Mouse (Mus musculus) urinary bladder, postnatal 4 days (tissue): ENCODE measurements around the gene Il5.

ENCODE experiments used
- DNase-seq, 2 experiments: peaks; one replicate each; pipeline ENCODE4 v3.0.0; 2021 to 2022; ENCODE audit warnings: low spot score in 2 of 2

Il5 gene

DNA sequence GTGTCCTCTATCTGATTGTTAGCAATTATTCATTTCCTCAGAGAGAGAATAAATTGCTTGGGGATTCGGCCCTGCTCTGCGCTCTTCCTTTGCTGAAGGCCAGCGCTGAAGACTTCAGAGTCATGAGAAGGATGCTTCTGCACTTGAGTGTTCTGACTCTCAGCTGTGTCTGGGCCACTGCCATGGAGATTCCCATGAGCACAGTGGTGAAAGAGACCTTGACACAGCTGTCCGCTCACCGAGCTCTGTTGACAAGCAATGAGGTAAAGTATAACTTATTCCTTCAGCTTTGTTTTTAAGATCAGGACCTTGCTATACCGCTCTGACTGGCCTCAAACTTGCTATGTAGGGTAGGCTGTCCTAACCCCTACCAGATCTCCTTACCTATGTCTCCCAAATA lies at the start of gene Il5:
Gene Il5, plus strand, starts transcription at position 80 of the 400 bp plus-strand sequence.
- no peak for DNase-seq

DNA sequence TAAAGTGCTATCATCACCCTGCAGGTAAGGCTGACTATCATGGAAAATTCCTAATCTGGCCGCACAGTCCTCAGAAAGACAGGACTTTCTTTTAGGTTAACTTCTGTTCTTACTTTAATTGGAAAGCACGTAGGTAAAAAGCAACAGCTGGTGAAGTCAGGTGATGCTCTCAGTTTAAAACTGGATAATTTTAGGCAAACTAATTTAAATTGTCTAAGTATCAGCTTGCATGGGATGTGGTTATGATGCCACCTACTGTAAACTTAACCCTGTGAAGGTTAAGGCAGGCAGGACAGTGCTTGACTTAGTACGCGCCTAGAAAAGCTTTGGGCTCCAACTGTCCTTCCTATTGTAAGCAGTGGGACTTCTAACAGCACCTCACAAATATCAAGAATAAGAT lies 49.2 kb upstream of the Il5 start:
- DNase-seq = no peak

DNA sequence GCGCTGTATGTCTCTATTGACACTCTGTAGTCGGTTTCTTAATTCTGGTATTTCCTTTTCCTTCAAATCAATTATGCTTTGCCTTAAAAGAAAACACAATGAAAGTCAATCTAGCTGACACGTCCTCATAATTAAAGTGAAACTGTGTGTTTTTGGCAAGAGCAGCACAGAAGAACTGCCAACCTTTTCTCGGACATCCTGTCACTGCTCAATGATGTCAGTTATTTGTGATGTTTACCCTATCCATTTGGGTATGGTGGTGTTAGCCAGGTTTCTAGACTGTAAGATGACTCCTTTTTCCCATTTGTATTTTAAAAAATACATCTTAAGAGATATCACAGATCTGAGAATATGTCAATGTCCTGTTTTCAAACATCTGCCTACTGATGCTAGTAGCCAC lies 40.5 kb upstream of the Il5 start:
- no peak for DNase-seq

DNA sequence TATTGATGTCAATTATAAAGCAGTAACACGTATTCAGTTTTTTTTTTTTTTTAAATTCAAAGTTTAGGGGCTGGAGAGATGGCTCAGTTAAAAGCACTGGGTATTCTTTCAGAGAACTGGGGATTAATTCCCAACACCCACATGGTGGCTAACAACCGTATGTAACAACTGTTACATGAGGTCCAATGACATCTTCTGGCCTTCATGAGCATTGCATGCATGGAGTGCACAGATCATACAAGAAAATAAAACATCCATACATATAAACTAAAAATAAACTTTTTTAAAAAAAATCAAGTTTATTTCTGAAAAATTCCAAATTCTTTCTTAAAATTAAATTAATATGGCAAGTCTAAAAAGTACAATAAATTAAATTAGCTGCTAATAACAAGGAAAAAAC lies 38.9 kb upstream of the Il5 start:
- no peak for DNase-seq

DNA sequence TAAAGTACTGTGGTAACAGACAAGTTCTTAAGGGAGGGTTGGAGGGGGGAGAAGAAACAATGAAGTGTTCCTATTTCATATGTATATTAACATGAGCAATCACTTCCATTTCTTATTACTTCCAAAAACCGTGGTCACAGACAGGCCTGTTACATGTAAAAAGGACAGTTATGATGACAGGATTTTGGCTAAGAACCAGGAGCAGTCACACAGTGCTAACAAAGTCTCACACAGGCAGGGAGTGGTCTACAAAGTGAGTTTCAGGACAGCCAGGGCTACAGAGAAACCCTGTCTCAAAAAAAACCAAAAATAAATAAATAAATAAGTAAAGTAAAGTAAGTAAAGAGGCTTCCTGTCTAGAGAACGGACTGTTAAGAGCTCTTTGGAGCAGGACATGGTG lies 38.4 kb upstream of the Il5 start:
- no peak for DNase-seq

DNA sequence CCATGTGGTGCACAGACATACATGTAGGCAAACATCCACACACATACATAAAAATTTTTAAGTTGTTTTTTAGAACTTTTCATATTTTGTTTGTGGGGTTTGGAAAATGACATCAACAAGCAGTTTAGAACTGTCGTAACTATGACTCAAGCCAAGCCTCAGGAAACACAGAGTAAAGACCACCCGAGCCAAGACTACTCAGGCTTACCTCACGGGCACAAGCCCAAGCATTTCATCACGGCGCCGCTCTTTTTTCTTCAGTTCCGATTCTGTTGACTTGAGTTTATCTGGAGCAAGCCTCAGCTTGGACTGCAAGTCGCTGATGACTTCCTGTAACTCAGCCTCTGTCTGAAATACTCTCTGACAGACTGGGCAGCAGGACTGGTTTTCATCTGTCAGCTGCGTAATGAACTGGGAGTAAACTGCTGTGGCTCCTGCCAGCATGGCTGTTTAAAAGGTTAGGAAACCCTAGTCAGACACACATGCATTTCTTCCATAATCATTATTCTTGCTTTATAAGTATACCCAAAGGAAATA lies 37.5 kb upstream of the Il5 start:
- no peak for DNase-seq

DNA sequence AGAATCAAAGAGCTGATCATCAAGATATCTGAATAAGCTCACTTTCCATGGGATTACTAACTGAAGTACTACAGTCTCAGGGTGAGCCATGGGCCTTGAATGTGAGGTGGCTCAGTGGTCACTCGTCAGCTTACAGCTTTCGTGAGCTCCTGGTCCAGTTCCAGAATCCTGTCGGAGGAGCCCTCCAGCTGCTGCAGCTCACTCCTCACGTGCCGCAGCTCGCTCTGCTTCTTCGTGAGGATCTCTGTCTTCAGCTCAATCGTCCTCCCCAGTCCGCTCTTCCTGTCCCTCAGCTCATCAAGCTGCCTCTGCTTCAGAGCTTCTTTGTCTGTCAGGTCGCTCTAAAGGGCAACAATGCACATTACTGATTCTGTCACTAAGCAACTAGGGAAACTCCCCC lies 28.6 kb upstream of the Il5 start:
- DNase-seq = no peak

DNA sequence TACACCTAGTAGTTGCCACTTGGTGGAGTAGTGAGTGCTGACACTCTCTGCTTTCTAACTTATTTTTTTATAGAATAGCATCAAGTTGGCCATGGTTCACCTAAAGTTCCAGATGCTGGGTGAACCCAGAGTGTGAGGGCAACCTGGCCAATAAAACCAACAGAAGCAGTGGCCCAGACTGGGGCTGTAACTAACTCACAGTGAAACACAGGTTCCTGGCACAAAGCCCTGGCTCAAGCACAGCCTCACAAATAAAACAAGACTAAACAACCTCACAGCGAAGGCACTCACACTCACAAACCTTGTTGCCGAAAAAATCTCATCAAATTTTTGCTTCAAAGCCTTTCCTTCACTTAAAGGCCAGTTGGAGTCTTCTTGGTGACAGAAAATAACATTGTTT lies 22.1 kb upstream of the Il5 start:
- no peak for DNase-seq

DNA sequence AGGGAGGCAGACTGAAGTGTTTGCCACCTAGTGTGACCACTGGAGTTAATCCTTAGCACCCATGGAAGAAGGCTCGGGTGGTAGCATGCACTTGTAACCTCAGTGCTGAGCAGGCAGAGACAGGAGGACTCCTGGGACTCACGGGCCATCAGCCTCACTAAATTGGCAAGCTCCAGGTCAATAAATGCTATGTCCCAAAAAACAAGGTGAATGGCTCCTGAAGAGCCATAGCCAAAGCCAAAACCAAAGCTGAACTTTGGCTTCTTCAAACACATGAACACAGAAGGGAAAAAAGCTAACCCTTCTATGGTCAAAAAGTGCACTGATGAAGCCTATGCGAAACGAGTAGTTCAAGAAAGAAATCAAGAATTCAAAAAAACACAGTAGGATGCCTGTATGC lies 21.2 kb upstream of the Il5 start:
- DNase-seq = no peak

DNA sequence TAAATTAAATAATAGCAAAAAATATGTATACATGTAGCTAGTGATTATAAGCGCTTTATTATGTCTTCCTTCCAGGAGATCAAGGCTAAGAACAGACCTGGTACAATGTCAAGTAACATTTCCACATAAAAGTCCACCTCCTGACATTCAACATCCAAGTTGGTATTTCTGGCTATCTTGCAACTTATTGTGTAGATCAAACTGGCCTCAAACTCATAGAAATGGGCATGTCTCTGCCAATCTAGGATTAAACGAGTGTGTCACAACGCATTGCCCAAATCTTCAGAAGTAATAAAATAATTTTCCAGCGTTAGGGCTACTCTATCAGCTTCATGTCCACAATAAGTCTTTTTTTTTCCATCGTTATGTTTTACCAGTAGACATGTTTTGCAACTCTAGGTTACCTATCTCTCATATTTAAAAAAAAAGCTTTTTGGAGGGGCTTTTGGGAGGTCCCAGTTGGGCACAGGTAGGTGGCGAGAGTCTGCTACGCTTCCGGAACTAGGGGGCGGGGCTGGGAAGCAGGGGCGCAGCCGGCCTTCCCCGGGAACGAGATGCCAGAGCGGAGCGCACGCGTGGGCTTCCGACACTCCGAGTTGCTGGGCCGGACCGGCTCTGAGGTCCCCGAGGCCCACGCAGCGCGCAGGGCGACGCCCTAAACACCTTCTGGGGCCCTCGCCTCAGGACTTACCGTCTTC lies 14.2 kb upstream of the Il5 start:
- DNase-seq = peak; percentile 32 to 62

DNA sequence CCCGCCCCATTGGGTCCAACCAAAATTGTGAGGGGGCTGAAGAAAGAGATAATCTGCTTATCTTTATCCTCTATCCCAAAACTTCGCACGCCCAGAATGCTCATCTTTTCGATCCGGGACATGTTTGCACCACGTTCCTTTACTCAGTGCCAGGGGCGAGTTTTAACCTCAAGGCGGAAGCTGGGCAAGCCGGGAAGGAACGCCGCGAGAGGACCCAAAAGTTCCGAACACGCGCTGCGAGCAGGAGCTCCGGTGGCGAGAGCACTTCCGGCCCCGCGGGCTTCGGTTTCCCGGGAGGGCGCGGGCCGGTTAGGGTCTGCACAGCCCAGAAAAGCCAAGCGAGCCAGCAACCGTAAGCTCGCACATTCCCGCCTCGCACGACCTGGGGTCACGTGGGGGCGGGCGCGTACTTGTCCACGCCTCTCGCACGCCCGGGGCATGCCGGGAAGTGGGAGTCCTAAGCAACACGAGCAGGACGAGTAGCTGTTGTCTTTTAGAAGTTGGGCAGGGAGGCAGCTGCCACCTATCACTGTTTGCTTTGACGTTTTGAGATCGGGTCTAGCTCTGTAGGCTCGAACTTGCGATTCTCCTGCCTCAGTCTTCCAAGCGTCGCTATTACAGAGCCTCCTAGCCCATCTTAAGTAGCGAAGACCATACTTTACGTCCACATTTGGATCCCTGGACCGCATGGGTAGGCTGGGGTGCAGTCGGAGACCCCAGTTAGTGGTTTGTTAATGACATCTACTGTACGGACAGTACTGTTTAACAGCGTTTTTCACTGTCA lies 13.5 kb upstream of the Il5 start, which contains the start of gene Rad50:
Gene Rad50, minus strand, starts transcription at position 386 of the 784 bp plus-strand sequence.
- peak; percentile 88 to 89 for DNase-seq

DNA sequence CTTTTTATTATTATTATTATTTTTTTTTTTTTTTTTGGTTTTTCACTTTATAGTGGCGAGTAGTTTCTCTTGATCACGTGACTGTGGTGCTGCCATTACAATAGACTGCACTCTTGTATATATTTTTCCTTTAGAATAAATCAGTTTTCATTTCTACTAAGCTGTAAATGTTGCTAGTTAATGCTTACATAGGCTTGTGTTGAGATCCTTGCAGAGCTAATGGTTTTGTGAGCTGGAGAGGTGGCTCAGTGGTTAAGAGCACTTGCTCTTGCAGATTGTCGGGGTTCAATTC lies 12.9 kb upstream of the Il5 start:
- DNase-seq = no peak

DNA sequence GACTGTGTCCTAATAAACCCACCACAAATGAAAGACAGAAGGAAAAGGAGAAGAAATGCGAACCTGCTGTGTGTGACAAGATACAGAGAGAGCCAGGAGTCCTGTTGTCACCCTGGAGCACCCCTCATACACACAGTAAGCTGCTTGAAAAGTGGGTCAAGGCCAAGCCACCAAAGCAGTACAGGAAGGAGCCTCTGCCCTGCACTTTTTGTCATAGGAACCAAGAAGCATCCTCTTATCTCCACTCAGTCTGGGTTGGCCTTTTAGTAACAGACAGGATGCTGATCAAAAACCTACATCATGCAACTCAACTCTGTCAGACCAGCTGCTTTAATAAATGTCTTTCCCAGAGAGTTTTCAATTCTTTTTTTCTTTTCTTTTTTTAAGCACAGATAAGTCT lies 893 bp upstream of the Il5 start:
- no peak for DNase-seq

DNA sequence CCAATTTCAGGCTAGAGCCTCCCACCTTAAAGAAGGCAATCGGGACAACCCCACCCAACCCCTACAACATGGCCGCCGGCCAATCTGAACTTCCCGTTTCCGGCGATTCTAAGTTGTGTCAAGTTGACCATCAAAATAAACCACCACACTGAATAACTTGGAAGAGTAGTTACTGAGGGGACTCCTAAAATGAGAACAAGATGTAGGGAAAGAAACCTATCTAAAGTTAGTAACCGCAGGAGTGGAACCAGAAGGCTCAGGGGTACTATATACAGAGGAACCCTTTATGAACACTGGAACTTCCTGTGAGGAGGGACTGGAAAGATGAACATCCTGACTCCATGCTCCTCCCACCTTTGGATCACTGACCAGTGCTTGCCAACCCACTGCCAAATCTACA lies 10.9 kb downstream of the Il5 start:
- no peak for DNase-seq

DNA sequence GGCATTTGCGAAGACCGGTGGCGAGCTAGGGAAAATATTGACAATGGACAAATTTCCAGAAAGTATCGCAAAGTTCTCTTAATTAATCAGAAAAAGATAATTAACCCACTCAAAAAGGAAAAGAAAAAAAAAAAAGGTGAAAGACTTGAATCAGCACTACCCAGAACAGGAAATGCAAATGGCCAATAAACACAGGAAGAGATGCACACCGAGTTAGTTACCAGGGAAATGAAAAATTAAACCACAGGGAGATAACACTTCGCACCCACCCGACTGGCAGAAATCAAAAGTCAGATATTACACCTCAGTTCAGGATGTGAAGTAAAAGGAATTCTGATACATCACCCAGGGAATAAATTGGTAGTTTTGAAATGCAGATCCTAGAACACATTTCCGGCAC lies 11.7 kb downstream of the Il5 start:
- DNase-seq = no peak

DNA sequence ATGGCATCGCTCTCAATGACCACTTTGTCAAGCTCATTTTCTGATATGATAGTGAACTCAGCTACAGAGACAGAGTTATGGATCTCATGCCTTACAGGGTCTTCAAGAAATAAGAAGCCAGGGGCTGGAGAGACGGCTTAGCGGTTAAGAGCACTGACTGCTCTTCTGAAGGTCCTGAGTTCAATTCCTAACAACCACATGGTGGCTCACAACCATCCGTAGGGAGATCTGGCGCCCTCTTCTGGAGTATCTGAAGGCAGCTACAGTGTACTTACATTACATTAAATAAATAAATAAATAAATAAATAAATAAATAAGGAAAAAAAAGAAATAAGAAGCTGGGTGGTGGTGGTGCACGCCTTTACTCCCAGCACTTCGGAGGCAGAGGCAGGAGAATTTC lies 13.2 kb downstream of the Il5 start:
- no peak for DNase-seq

DNA sequence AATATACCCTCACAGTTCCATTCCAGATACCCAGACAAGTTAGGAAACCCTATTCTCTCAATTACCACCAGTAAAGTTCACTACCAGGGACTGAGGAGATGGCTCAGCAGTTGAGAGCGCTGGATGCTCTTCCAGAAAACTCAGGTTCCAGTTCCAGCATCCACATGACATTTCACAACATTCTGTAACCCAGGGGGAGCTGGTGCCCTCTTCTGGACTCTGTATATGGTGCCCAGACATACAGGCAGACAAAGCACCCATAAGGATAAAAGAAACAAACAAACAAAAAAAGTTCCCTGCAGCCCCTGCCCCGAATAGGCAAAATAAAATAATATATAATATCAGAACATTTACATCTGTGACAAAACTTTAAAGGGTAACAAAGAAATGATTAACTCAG lies 13.8 kb downstream of the Il5 start:
- DNase-seq = no peak

DNA sequence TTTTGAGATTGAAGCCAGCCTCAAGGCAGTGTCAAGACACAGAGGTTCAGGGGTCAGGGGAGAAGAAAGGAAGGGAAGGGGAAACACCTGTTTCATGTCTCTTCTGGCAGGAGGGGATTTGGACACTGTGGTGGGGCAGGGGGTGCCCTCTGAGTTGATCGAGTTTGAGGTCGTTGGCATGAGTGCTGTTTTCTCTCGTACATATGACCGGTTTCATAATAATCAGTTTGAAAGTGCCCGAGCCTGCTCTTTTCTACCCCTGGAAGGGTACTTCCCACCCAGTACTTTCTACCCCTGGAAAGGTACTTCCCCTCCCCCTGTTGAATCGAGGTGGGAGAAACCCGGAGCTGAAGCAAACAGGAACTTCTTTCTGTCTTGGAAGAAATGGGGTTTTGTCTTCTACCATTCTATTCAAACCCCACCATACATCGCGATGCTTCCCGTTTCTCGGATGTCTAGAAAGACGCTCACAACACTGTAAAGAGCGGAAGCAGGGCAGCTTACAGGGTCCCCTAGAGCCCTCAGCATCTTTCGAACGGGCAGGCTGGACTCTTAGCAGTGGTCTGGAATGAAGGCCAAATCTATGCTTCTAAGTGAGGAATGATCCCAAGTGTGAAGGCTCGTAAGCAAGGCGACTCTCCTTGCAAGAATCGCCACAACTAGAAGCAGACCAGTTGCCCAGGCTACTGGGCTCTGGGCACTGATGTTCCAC lies 14.5 kb downstream of the Il5 start:
- DNase-seq = no peak

DNA sequence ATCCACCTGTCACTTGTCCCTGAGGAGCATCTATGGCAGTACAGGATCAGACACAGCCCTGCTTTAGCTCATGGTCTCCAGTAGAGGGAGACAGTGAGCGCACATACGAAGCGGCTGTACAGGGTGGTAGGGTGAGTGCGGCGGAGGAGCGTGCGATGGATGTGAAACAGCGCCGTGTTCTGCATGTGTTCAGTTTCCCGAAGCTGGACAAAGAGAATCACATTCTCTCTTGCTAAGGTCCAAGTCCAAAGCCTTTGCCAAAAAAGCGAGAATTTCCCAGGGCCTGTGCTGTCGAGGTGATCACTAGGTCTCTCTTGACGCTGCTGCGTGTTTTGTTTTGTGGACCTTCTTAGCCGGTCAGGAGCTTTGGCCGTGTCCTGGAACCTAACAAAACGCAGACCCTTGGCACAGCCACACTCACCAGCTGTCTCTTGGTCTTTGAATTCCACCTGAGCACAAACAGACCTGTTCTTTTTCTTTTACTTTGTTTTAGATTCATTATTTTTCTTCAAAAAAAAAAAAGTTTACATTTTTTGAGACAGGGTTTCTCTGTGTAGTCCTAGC lies 15.2 kb downstream of the Il5 start:
- DNase-seq = peak in 1 of 2 experiments; percentile 48

DNA sequence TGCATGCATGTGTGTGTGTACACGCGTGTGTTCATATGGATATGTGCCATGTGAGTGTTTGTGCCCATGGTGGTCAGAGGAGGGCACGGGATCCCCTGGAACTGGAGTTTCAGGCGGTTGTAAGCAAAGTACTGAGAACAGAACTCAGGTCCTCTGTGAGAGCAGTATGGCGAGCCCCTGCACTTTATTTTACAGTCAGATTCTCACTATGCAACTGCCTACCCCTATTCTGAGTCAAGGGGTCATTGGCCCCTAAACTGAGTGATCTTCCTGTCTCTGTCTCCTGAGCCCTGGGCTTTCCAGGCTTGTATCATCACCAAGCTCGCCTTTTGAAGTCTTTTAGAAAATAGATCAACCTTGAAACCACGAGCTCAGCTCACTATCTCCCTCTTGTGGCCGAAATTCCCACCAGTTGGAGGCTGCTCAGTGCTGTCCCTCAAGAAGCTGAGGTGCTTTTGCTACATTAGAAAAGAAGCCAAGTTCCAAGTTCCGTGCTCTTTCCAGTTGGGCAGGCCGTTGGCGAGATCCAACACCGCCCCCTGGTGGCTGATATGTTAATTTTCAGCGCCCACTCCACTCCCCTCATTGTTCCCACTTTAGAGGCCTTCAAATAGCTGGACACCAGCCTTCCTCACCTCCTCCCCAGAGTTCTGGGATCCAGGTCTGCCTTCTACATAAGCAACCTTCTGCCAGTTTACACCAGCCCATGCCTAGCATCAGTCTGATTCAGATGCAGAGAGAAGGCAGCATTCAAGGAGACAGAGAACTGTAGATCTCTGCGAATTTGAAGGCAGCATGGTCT lies 16.4 kb downstream of the Il5 start:
- peak; percentile 64 to 82 for DNase-seq

DNA sequence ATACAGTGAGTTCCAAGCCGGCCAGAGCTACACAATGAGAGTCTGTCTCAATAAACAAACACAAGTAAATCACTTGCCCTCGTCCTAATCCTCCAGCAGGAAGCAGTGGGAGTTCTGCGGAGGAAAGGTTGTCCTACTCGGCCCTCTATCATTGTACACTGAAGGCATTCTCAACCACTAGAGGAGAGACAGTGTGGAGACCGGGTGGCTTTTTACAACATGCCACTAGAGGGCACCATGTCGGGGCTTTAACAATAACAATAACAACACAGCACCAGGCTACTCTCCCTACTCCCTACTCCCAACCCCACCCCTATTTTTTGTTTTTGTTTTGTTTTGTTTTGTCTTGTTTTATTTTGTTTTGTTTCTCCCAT lies 17.0 kb downstream of the Il5 start:
- DNase-seq = no peak

DNA sequence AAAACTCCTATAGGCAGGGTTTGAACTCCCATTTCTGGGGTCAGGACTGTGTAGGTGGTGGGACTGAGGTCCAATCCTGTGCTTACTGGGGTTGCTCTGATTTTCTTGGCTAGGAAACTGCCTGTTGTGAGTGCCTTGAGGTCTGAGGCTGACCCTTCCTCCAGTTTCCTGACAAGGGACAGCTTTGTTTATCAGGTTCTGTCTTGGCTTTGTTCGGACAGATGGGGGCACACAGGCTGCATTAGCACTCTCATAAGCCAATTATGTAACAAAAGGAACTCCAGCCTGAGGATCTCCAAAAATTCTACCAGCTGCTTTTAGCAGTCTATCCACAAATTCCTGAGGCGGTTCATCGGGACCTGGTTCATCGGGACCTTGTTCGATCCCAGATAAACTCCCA lies 21.8 kb downstream of the Il5 start:
- no peak for DNase-seq
